9 mouse cellular contexts compared by ENCODE assay signal in genomic region chr12:83513185-83513584, GRCm38 (mm10). TPM values are rescaled to one million over a fixed set of nuclear protein-coding genes. Genes with fewer than 3 reads are reported as not detected.
DNase-seq lines count a peak whose midpoint lies in the region; ATAC-seq lines count a peak whose summit lies in the region.
"Had no signal": no experiment of that assay in that cellular context is flagged by ENCODE, and none has a peak within 500 bp of the region (broad histone marks: within the 10 kb centered on the region; RNA-seq: fewer than 3 reads in every experiment).

No protein-coding gene starts in this region.

- DNase-seq in kidney, adult 9 months = peak; percentile 26
- DNase-seq in testis, postnatal 10 days (ENCODE audit: low spot score) = peak; percentile 60
- DNase-seq in testis, postnatal 14 days (ENCODE audit: low spot score) = no peak
- peak; percentile 34 to 71 for DNase-seq in kidney, postnatal 36 days
- DNase-seq in embryo, embryonic 11 days = no peak
- DNase-seq in spleen, postnatal 4 days (ENCODE audit: low spot score in 2 of 2) = no peak
- DNase-seq: adrenal gland, adult 8-10 months; cerebellum, adult 18-20 months had no signal

- no peak overlapping the region for H3K9ac ChIP-seq in kidney, embryonic 16.5 days (replicated peaks; ENCODE audit: low read length)

- no peak overlapping the region for H3K4me3 ChIP-seq in kidney, embryonic 16.5 days (ENCODE audit: low read length)

- H3K36me3 ChIP-seq in kidney, embryonic 16.5 days (ENCODE audit: insufficient read depth, low read length) = no peaks in the 10 kb centered on the region

- H3K27me3 ChIP-seq in kidney, embryonic 16.5 days (ENCODE audit: insufficient read depth, low read length) = no peaks in the 10 kb centered on the region

- no peak for ATAC-seq in kidney, embryonic 16.5 days (ENCODE audit: low FRiP score, low TSS enrichment)

- no peaks in the 10 kb centered on the region for H3K4me1 ChIP-seq in kidney, embryonic 16.5 days (ENCODE audit: insufficient read depth, low read length)

- H3K4me2 ChIP-seq in kidney, embryonic 16.5 days (replicated peaks; ENCODE audit: low read depth, low read length) = no peak overlapping the region

- no peak overlapping the region for H3K27ac ChIP-seq in kidney, embryonic 16.5 days (ENCODE audit: low read length)

- 25% methylated on average over 5 of the region's 5 CpGs for WGBS in kidney, embryonic 16.5 days

- no peaks in the 10 kb centered on the region for H3K9me3 ChIP-seq in kidney, embryonic 16.5 days (ENCODE audit: low read length)

RNA-seq across cellular contexts. Expression of gene Dcaf4, which starts 7.1 kb away (rescaled TPM):
- 30.1 and 31.7 TPM in 2 replicates for polyA plus RNA-seq in kidney, embryonic 16.5 days (2015; fragmentation: Nextera tagmentation; extraction: Ambion mirVana)

RNA-seq across cellular contexts. Expression of gene Dpf3, which starts 25.7 kb away (rescaled TPM):
- polyA plus RNA-seq in kidney, embryonic 16.5 days (2015; fragmentation: Nextera tagmentation; extraction: Ambion mirVana) = 12.2 and 14.3 TPM in 2 replicates

Comparison
In these comparisons a context has a peak if more than half of its experiments do, and no peak if none do; other contexts are left out.
1. DNase-seq: peak in kidney, adult 9 months (single experiment), testis, postnatal 10 days (single experiment) and kidney, postnatal 36 days (2 of 2); none in testis, postnatal 14 days (single experiment), embryo, embryonic 11 days (single experiment) and spleen, postnatal 4 days (0 of 2).